Comparison of ENCODE assay signal across 28 mouse cellular contexts in genomic region chr14:41017460-41017859, GRCm38 (mm10). TPM values are rescaled to one million over a fixed set of nuclear protein-coding genes. Genes with fewer than 3 reads are reported as not detected.
DNase-seq lines count a peak whose midpoint lies in the region; ATAC-seq and TF ChIP-seq lines count a peak whose summit lies in the region.
"Had no signal": no experiment of that assay in that cellular context is flagged by ENCODE, and none has a peak within 500 bp of the region (broad histone marks: within the 10 kb centered on the region; RNA-seq: fewer than 3 reads in every experiment).

No protein-coding gene starts in this region.

- H3K4me3 ChIP-seq in heart, embryonic 12.5 days, result peak overlapping the region; percentile 10; the same call in 1 of the 2 replicates
- no peak overlapping the region for H3K4me3 ChIP-seq in liver, embryonic 16.5 days (ENCODE audit: low read depth, low read length)
- no peak overlapping the region for H3K4me3 ChIP-seq in liver, embryonic 11.5 days (ENCODE audit: low read depth, low read length)
- no peak overlapping the region for H3K4me3 ChIP-seq in CH12.LX (replicated peaks in 1 of 3; ENCODE audit: low read depth in 2 of 3, low read length in 2 of 3, poor library complexity in 1 of 3)
- H3K4me3 ChIP-seq in embryonic fibroblast, embryonic 13.5 days (ENCODE audit: insufficient read depth, low read length), result no peak overlapping the region
- H3K4me3 ChIP-seq: erythroblast, embryonic 14.5 days; forebrain, embryonic 13.5 days; kidney, embryonic 15.5 days; limb, embryonic 13.5 days; liver, embryonic 15.5 days; midbrain, embryonic 13.5 days; neural tube, embryonic 13.5 days had no signal

- WGBS in heart, embryonic 12.5 days, result 9% methylated on average over 5 of the region's 5 CpGs
- WGBS in liver, embryonic 16.5 days (ENCODE audit: insufficient replicate concordance), result 6% methylated on average over 5 of the region's 5 CpGs
- WGBS in liver, embryonic 11.5 days, result 29% methylated on average over 5 of the region's 5 CpGs

- no peak for TF ChIP-seq POLR2A in CH12.LX (IDR thresholded peaks at IDR 0.05; ENCODE audit: low read depth, low read length)
- TF ChIP-seq POLR2A in embryonic fibroblast, embryonic 13.5 days (IDR thresholded peaks at IDR 0.05; ENCODE audit: low read depth, low read length), result no peak

- DNase-seq in heart, adult 9 months (ENCODE audit: low spot score in 2 of 2), result no peak
- no peak for DNase-seq in liver, embryonic 11.5 days (ENCODE audit: low spot score)
- DNase-seq in CH12.LX (ENCODE audit: extremely low read depth), result no peak
- no peak for DNase-seq in thymus, postnatal 25 days
- DNase-seq in urinary bladder, postnatal 14 days (ENCODE audit: low spot score), result no peak
- DNase-seq: adrenal gland, adult 8-10 months; cerebellum, adult 9-11 months; gastrocnemius, postnatal 14 days; heart, postnatal 4 days; right cerebral cortex, adult 18-20 months; thymus, adult 18-20 months had no signal

- H3K4me2 ChIP-seq in heart, embryonic 12.5 days, result peak overlapping the region; percentile 54
- H3K4me2 ChIP-seq in liver, embryonic 16.5 days (ENCODE audit: low read depth, low read length), result 0 out of 2 replicates have a peak overlapping the region, but pooled peaks have one; percentile 21
- H3K4me2 ChIP-seq in liver, embryonic 11.5 days, result no peak overlapping the region
- H3K4me2 ChIP-seq in CH12.LX (ENCODE audit: insufficient read depth, low read depth, poor library complexity, severe bottlenecking), result peak overlapping the region; percentile 57; the same call in 1 of the 2 replicates
- H3K4me2 ChIP-seq: forebrain, embryonic 13.5 days; kidney, embryonic 15.5 days; limb, embryonic 13.5 days; liver, embryonic 15.5 days; midbrain, embryonic 13.5 days; neural tube, embryonic 13.5 days had no signal

- in situ Hi-C loops in CH12.LX (cut with MboI; ENCODE audit: low pct_ligation_motif_present, low pct_unique_long_range_greater_than_20kb, low sequenced_read_pairs), result no loop called here

- TF ChIP-seq CTCF in CH12.LX (conservative IDR thresholded peaks at IDR 0.05 in 1 of 2, IDR thresholded peaks at IDR 0.05 in 1 of 2; ENCODE audit: low read depth in 2 of 2, low read length in 2 of 2), result no peak
- no peak for TF ChIP-seq CTCF in embryonic fibroblast, embryonic 13.5 days (IDR thresholded peaks at IDR 0.05; ENCODE audit: borderline replicate concordance, insufficient read depth, low read length)

- peak overlapping the region; percentile 45; the same call in 1 of the 2 replicates for H3K27ac ChIP-seq in heart, embryonic 12.5 days (ENCODE audit: poor library complexity, severe bottlenecking)
- no peak overlapping the region for H3K27ac ChIP-seq in liver, embryonic 16.5 days (ENCODE audit: low read length)
- no peak overlapping the region for H3K27ac ChIP-seq in liver, embryonic 11.5 days (ENCODE audit: low read depth, low read length)
- no peak overlapping the region for H3K27ac ChIP-seq in CH12.LX (ENCODE audit: insufficient read depth, low read depth)
- H3K27ac ChIP-seq in embryonic fibroblast, embryonic 13.5 days (ENCODE audit: insufficient read depth, low read length), result peak overlapping the region; percentile 70; the same call in 1 of the 2 replicates
- H3K27ac ChIP-seq: forebrain, embryonic 13.5 days; kidney, embryonic 15.5 days; limb, embryonic 13.5 days; liver, embryonic 15.5 days; midbrain, embryonic 13.5 days; neural tube, embryonic 13.5 days had no signal

- dilution Hi-C loops in CH12.LX (cut with MboI; ENCODE audit: extremely low pct_ligation_motif_present, extremely low pct_unique_long_range_greater_than_20kb, low sequenced_read_pairs), result no loop called here

- TF ChIP-seq RAD21 in CH12.LX (IDR thresholded peaks at IDR 0.05; ENCODE audit: low read depth, low read length), result no peak

- peaks cover 23% of the 10 kb centered on the region for H3K4me1 ChIP-seq in heart, embryonic 12.5 days (replicated peaks)
- peaks cover 29% of the 10 kb centered on the region for H3K4me1 ChIP-seq in liver, embryonic 16.5 days (ENCODE audit: control insufficient read depth, low read depth, low read length)
- peaks cover 23% of the 10 kb centered on the region for H3K4me1 ChIP-seq in liver, embryonic 11.5 days (replicated peaks; ENCODE audit: control insufficient read depth, insufficient read depth, low read length)
- H3K4me1 ChIP-seq in CH12.LX (ENCODE audit: control insufficient read depth in 1 of 2, insufficient read depth in 2 of 2), result peaks cover 11 to 31% of the 10 kb centered on the region in 2 experiments
- peaks cover 8% of the 10 kb centered on the region; the same call in 1 of the 2 replicates for H3K4me1 ChIP-seq in embryonic fibroblast, embryonic 13.5 days (ENCODE audit: control insufficient read depth, insufficient read depth, low read length)

- H3K79me2 ChIP-seq in CH12.LX (replicated peaks; ENCODE audit: control insufficient read depth, extremely low read depth, insufficient read depth, poor library complexity, severe bottlenecking), result no peaks in the 10 kb centered on the region

- no peak for TF ChIP-seq EP300 in CH12.LX (IDR thresholded peaks at IDR 0.05; ENCODE audit: low read length)

- no peaks in the 10 kb centered on the region for H3K27me3 ChIP-seq in heart, embryonic 12.5 days (replicated peaks)
- no peaks in the 10 kb centered on the region for H3K27me3 ChIP-seq in liver, embryonic 16.5 days (ENCODE audit: control insufficient read depth, insufficient read depth, low read depth, low read length)
- H3K27me3 ChIP-seq in liver, embryonic 11.5 days (replicated peaks; ENCODE audit: control insufficient read depth, insufficient read depth, low read length), result no peaks in the 10 kb centered on the region
- H3K27me3 ChIP-seq in CH12.LX (replicated peaks), result no peaks in the 10 kb centered on the region
- H3K27me3 ChIP-seq: kidney, embryonic 15.5 days; limb, embryonic 13.5 days; midbrain, embryonic 13.5 days; neural tube, embryonic 13.5 days had no signal

- H3K9ac ChIP-seq in heart, embryonic 12.5 days, result no peak overlapping the region
- no peak overlapping the region for H3K9ac ChIP-seq in liver, embryonic 16.5 days (ENCODE audit: low read depth, low read length)
- no peak overlapping the region for H3K9ac ChIP-seq in liver, embryonic 11.5 days (ENCODE audit: low read depth, low read length)
- H3K9ac ChIP-seq in CH12.LX (ENCODE audit: insufficient read depth, low read depth), result peak overlapping the region; percentile 39; the same call in 1 of the 2 replicates
- H3K9ac ChIP-seq: forebrain, embryonic 13.5 days; kidney, embryonic 15.5 days; limb, embryonic 13.5 days; liver, embryonic 15.5 days; midbrain, embryonic 13.5 days; neural tube, embryonic 13.5 days had no signal

- H3K36me3 ChIP-seq in heart, embryonic 12.5 days, result no peaks in the 10 kb centered on the region
- H3K36me3 ChIP-seq in liver, embryonic 16.5 days (ENCODE audit: control insufficient read depth, insufficient read depth), result no peaks in the 10 kb centered on the region
- no peaks in the 10 kb centered on the region for H3K36me3 ChIP-seq in liver, embryonic 11.5 days (ENCODE audit: control insufficient read depth, insufficient read depth, low read length)
- H3K36me3 ChIP-seq in CH12.LX (replicated peaks in 1 of 2; ENCODE audit: control insufficient read depth in 1 of 2, insufficient read depth in 1 of 2, low read length in 1 of 2), result no peaks in the 10 kb centered on the region
- H3K36me3 ChIP-seq: kidney, embryonic 15.5 days; limb, embryonic 13.5 days; liver, embryonic 15.5 days; midbrain, embryonic 13.5 days; neural tube, embryonic 13.5 days had no signal

- ATAC-seq in heart, embryonic 12.5 days (ENCODE audit: insufficient number of reproducible peaks, low FRiP score), result peak; percentile 9; the same call in 1 of the 2 replicates
- no peak for ATAC-seq in liver, embryonic 16.5 days (ENCODE audit: low read depth)
- no peak for ATAC-seq in liver, embryonic 11.5 days (replicated peaks; ENCODE audit: low FRiP score)
- ATAC-seq: forebrain, embryonic 13.5 days; hindbrain, embryonic 16.5 days; intestine, embryonic 16.5 days; midbrain, embryonic 13.5 days had no signal

- no peaks in the 10 kb centered on the region for H3K9me3 ChIP-seq in heart, embryonic 12.5 days (replicated peaks)
- no peaks in the 10 kb centered on the region for H3K9me3 ChIP-seq in liver, embryonic 16.5 days (replicated peaks; ENCODE audit: control insufficient read depth, low read length)
- no peaks in the 10 kb centered on the region for H3K9me3 ChIP-seq in liver, embryonic 11.5 days (ENCODE audit: control insufficient read depth, low read length)
- no peaks in the 10 kb centered on the region for H3K9me3 ChIP-seq in CH12.LX (replicated peaks; ENCODE audit: low read length)
- H3K9me3 ChIP-seq: forebrain, embryonic 13.5 days; kidney, embryonic 15.5 days; limb, embryonic 13.5 days; liver, embryonic 15.5 days; midbrain, embryonic 13.5 days; neural tube, embryonic 13.5 days had no signal

RNA-seq across cellular contexts. Expression of gene Fam213a, which starts 3.9 kb away (rescaled TPM):
- 58.7 and 59.1 TPM in 2 replicates for polyA plus RNA-seq in heart, embryonic 12.5 days (2016; fragmentation: Nextera tagmentation; extraction: Ambion mirVana)
- 92.7 and 96.5 TPM in 2 replicates for polyA plus RNA-seq in liver, embryonic 16.5 days (2015; fragmentation: Nextera tagmentation; extraction: Ambion mirVana)
- 78.2 and 84.8 TPM in 2 replicates for polyA plus RNA-seq in liver, embryonic 11.5 days (2014; fragmentation: Nextera tagmentation; extraction: Ambion mirVana)
- 15.6 and 17.1 TPM in 2 replicates for total RNA-seq in CH12.LX (2012; rRNA removed)
- 11.6 and 12.0 TPM in 2 replicates for total RNA-seq in CH12.LX (2014; rRNA removed)
- polyA plus RNA-seq in CH12.LX (2012; ENCODE audit: insufficient read length, low read depth), result 12.3 and 14.1 TPM in 2 replicates
- 8.7 and 11.3 TPM in 2 replicates for polyA plus RNA-seq in embryonic fibroblast, embryonic 13.5 days (2011; ENCODE audit: insufficient read length, low read depth, missing spikeins)

RNA-seq across cellular contexts. Expression of gene Tspan14, which starts 50.9 kb away (rescaled TPM):
- polyA plus RNA-seq in heart, embryonic 12.5 days (2016; fragmentation: Nextera tagmentation; extraction: Ambion mirVana), result 43.2 and 46.7 TPM in 2 replicates
- 29.1 and 30.0 TPM in 2 replicates for polyA plus RNA-seq in liver, embryonic 16.5 days (2015; fragmentation: Nextera tagmentation; extraction: Ambion mirVana)
- 65.3 and 68.1 TPM in 2 replicates for polyA plus RNA-seq in liver, embryonic 11.5 days (2014; fragmentation: Nextera tagmentation; extraction: Ambion mirVana)
- total RNA-seq in CH12.LX (2012; rRNA removed) (14.9 and 16.1 TPM in 2 replicates), CH12.LX (2014; rRNA removed) (10.6 and 11.6 TPM in 2 replicates)
- polyA plus RNA-seq in CH12.LX (2012; ENCODE audit: insufficient read length, low read depth), result 17.8 and 19.1 TPM in 2 replicates
- polyA plus RNA-seq in embryonic fibroblast, embryonic 13.5 days (2011; ENCODE audit: insufficient read length, low read depth, missing spikeins), result 17.7 and 22.0 TPM in 2 replicates

RNA-seq across cellular contexts. Expression of gene Dydc2, which starts 51.5 kb away (rescaled TPM):
- 0.29 TPM in 1 of 2 replicates, not detected in the other for polyA plus RNA-seq in heart, embryonic 12.5 days (2016; fragmentation: Nextera tagmentation; extraction: Ambion mirVana)
- not detected in 2 replicates for polyA plus RNA-seq in liver, embryonic 16.5 days (2015; fragmentation: Nextera tagmentation; extraction: Ambion mirVana)
- polyA plus RNA-seq in liver, embryonic 11.5 days (2014; fragmentation: Nextera tagmentation; extraction: Ambion mirVana), result not detected in 2 replicates
- not detected in 2 replicates for total RNA-seq in CH12.LX (2012; rRNA removed)
- 0.32 TPM in 1 of 2 replicates, not detected in the other for total RNA-seq in CH12.LX (2014; rRNA removed)
- 0.67 TPM in 1 of 2 replicates, not detected in the other for polyA plus RNA-seq in CH12.LX (2012; ENCODE audit: insufficient read length, low read depth)
- polyA plus RNA-seq in embryonic fibroblast, embryonic 13.5 days (2011; ENCODE audit: insufficient read length, low read depth, missing spikeins), result not detected in 2 replicates
- total RNA-seq: gastrocnemius, postnatal 14 days; heart, postnatal 4 days had no signal
- polyA plus RNA-seq: embryonic facial prominence, embryonic 11.5 days; erythroblast, embryonic 14.5 days; intestine, embryonic 16.5 days; kidney, embryonic 15.5 days; limb, embryonic 13.5 days; liver, embryonic 15.5 days; neural tube, embryonic 13.5 days; small intestine, adult 2 months; urinary bladder, adult 2 months had no signal

RNA-seq across cellular contexts. Expression of gene Dydc1, which starts 55.3 kb away (rescaled TPM):
- not detected in 2 replicates for polyA plus RNA-seq in heart, embryonic 12.5 days (2016; fragmentation: Nextera tagmentation; extraction: Ambion mirVana)
- polyA plus RNA-seq in liver, embryonic 16.5 days (2015; fragmentation: Nextera tagmentation; extraction: Ambion mirVana), result not detected in 2 replicates
- not detected in 2 replicates for polyA plus RNA-seq in liver, embryonic 11.5 days (2014; fragmentation: Nextera tagmentation; extraction: Ambion mirVana)
- total RNA-seq in CH12.LX (2012; rRNA removed) (not detected in 2 replicates), CH12.LX (2014; rRNA removed) (not detected in 2 replicates)
- not detected in 2 replicates for polyA plus RNA-seq in CH12.LX (2012; ENCODE audit: insufficient read length, low read depth)
- polyA plus RNA-seq in embryonic fibroblast, embryonic 13.5 days (2011; ENCODE audit: insufficient read length, low read depth, missing spikeins), result not detected in 2 replicates
- total RNA-seq: gastrocnemius, postnatal 14 days; heart, postnatal 4 days; layer of hippocampus, postnatal 14 days; left cerebral cortex, postnatal 10 days had no signal
- polyA plus RNA-seq: embryonic facial prominence, embryonic 11.5 days; erythroblast, embryonic 14.5 days; intestine, embryonic 16.5 days; limb, embryonic 13.5 days; liver, embryonic 15.5 days; midbrain, embryonic 13.5 days; neural tube, embryonic 13.5 days; small intestine, adult 2 months; urinary bladder, adult 2 months had no signal

Comparison
In these comparisons a context has a peak if more than half of its experiments do, and no peak if none do; other contexts are left out.
1. H3K27ac ChIP-seq: peak in heart, embryonic 12.5 days (single experiment) and embryonic fibroblast, embryonic 13.5 days (single experiment); none in liver, embryonic 16.5 days (single experiment), liver, embryonic 11.5 days (single experiment) and CH12.LX (single experiment).